ENCODE assay signal across 8 mouse cellular contexts in the genomic region with DNA sequence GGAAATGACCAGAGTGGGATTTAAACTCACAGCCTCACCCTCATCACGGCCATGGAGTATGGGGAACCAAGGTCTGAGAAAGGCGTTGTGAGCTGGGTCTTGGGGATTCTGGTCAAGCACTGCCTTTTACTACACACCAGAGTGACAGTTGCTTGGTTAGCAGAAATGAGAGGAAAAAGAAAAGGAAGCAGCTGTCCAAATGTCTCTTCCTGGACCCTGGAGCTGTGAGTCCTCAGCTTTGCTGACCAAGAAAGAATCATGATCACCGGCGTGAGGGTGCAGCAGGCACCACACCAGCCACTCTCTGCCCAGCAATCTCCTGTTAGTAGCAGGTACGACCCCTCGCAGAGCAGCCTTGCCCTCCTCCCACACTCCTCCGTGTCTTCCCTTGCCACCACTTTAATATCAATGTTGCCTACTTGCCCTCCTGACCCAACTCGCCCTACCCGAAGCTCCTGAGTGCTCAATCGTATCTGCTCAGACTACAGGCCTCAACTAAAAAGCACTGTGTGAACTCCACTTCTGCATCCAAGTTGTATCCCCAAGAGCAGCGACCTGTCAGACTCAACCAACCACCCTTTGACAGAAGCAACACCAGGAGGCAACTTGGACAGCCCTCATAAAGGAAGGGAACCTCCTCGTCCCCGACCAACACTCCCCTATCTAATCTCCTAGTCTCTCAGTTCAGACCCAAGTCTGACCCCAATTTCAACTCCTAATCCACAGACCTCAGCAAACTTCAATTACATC. TPM values are rescaled to one million over a fixed set of nuclear protein-coding genes. Genes with fewer than 3 reads are reported as not detected.
DNase-seq lines count a peak whose midpoint lies in the region; ATAC-seq lines count a peak whose summit lies in the region.

No protein-coding gene starts in this region.

- peak overlapping the region; percentile 86 for H3K9ac ChIP-seq in lung, embryonic 15.5 days
- H3K9ac ChIP-seq in heart, embryonic 13.5 days = peak overlapping the region; percentile 95
- H3K9ac ChIP-seq in liver, embryonic 12.5 days = peak overlapping the region; percentile 93

- H3K27ac ChIP-seq in lung, embryonic 15.5 days = no peak overlapping the region
- H3K27ac ChIP-seq in heart, embryonic 13.5 days (replicated peaks) = peak overlapping the region; percentile 76; the same call in 1 of the 2 replicates
- peak overlapping the region; percentile 75; the same call in 1 of the 2 replicates for H3K27ac ChIP-seq in liver, embryonic 12.5 days

- no peaks in the 10 kb centered on the region for H3K9me3 ChIP-seq in lung, embryonic 15.5 days
- no peaks in the 10 kb centered on the region for H3K9me3 ChIP-seq in heart, embryonic 13.5 days
- no peaks in the 10 kb centered on the region for H3K9me3 ChIP-seq in liver, embryonic 12.5 days (replicated peaks)

- DNase-seq in lung, postnatal 4 days = no peak
- DNase-seq in brain, adult 2 months (ENCODE audit: low read depth, low spot score) = peak; percentile 16
- peak; percentile 7 for DNase-seq in splenic B cell, adult 2 months (ENCODE audit: low read depth, low spot score)
- no peak for DNase-seq in adrenal gland, postnatal 25 days
- DNase-seq in urinary bladder, postnatal 10 days (ENCODE audit: low spot score) = no peak

- H3K27me3 ChIP-seq in lung, embryonic 15.5 days = no peaks in the 10 kb centered on the region
- no peaks in the 10 kb centered on the region for H3K27me3 ChIP-seq in heart, embryonic 13.5 days (replicated peaks)
- H3K27me3 ChIP-seq in liver, embryonic 12.5 days (replicated peaks) = no peaks in the 10 kb centered on the region
- no peaks in the 10 kb centered on the region for H3K27me3 ChIP-seq in splenic B cell, adult 2 months (ENCODE audit: control insufficient read depth, insufficient read depth, low read length, poor library complexity, severe bottlenecking)

- no peaks in the 10 kb centered on the region for H3K36me3 ChIP-seq in lung, embryonic 15.5 days
- H3K36me3 ChIP-seq in heart, embryonic 13.5 days = peaks cover 11% of the 10 kb centered on the region
- H3K36me3 ChIP-seq in liver, embryonic 12.5 days = no peaks in the 10 kb centered on the region
- H3K36me3 ChIP-seq in splenic B cell, adult 2 months (ENCODE audit: control insufficient read depth, insufficient read depth, low read length, poor library complexity, severe bottlenecking) = no peaks in the 10 kb centered on the region

- H3K4me1 ChIP-seq in lung, embryonic 15.5 days = peaks cover 11% of the 10 kb centered on the region
- H3K4me1 ChIP-seq in heart, embryonic 13.5 days = peaks cover 23% of the 10 kb centered on the region
- H3K4me1 ChIP-seq in liver, embryonic 12.5 days = peaks cover 20% of the 10 kb centered on the region

- H3K4me3 ChIP-seq in lung, embryonic 15.5 days = peak overlapping the region; percentile 71
- H3K4me3 ChIP-seq in heart, embryonic 13.5 days = peak overlapping the region; percentile 86
- peak overlapping the region; percentile 88 for H3K4me3 ChIP-seq in liver, embryonic 12.5 days

- peak overlapping the region; percentile 86 for H3K4me2 ChIP-seq in lung, embryonic 15.5 days
- peak overlapping the region; percentile 93 for H3K4me2 ChIP-seq in heart, embryonic 13.5 days
- peak overlapping the region; percentile 97 for H3K4me2 ChIP-seq in liver, embryonic 12.5 days

- WGBS in lung, embryonic 15.5 days = 37% methylated on average over 13 of the region's 13 CpGs
- 41% methylated on average over 13 of the region's 13 CpGs for WGBS in heart, embryonic 13.5 days
- WGBS in liver, embryonic 12.5 days (ENCODE audit: insufficient replicate concordance) = 25% methylated on average over 13 of the region's 13 CpGs

- peak; percentile 3; the same call in 1 of the 2 replicates for ATAC-seq in lung, embryonic 15.5 days (ENCODE audit: borderline replicate concordance, extremely low read depth, low FRiP score, low TSS enrichment)
- ATAC-seq in heart, embryonic 13.5 days (ENCODE audit: extremely low read depth, insufficient number of reproducible peaks, low FRiP score, low TSS enrichment) = no peak
- peak; percentile 13 for ATAC-seq in liver, embryonic 12.5 days

RNA-seq across cellular contexts. Expression of gene Tgfbrap1, which starts 7.0 kb away (rescaled TPM):
- polyA plus RNA-seq in lung, embryonic 15.5 days (2015; fragmentation: Nextera tagmentation; extraction: Ambion mirVana) = 8.3 and 10.3 TPM in 2 replicates
- 6.2 and 7.0 TPM in 2 replicates for polyA plus RNA-seq in heart, embryonic 13.5 days (2015; fragmentation: Nextera tagmentation; extraction: Ambion mirVana)
- polyA plus RNA-seq in liver, embryonic 12.5 days (2016; fragmentation: Nextera tagmentation; extraction: Ambion mirVana) = 6.1 and 6.7 TPM in 2 replicates
- 31.9 and 35.9 TPM in 2 replicates for total RNA-seq in adrenal gland, postnatal 25 days (2021)

RNA-seq across cellular contexts. Expression of gene AI597479, which starts 7.0 kb away (rescaled TPM):
- polyA plus RNA-seq in lung, embryonic 15.5 days (2015; fragmentation: Nextera tagmentation; extraction: Ambion mirVana) = 32.4 and 33.3 TPM in 2 replicates
- polyA plus RNA-seq in heart, embryonic 13.5 days (2015; fragmentation: Nextera tagmentation; extraction: Ambion mirVana) = 20.4 and 21.7 TPM in 2 replicates
- polyA plus RNA-seq in liver, embryonic 12.5 days (2016; fragmentation: Nextera tagmentation; extraction: Ambion mirVana) = 12.5 and 14.2 TPM in 2 replicates
- 18.7 and 20.0 TPM in 2 replicates for total RNA-seq in adrenal gland, postnatal 25 days (2021)

Comparison
In these comparisons a context has a peak if more than half of its experiments do, and no peak if none do; other contexts are left out.
1. DNase-seq: peak in brain, adult 2 months (single experiment) and splenic B cell, adult 2 months (single experiment); none in lung, postnatal 4 days (0 of 2), adrenal gland, postnatal 25 days (single experiment) and urinary bladder, postnatal 10 days (single experiment).
2. Peak in every context shown above with its lines, with median percentiles within 50 percentile points of each other: H3K4me2 ChIP-seq, H3K4me3 ChIP-seq and H3K9ac ChIP-seq.